Mouse (Mus musculus) ES-Bruce4 (cell line): ENCODE results near the gene Esrrg. TPM values are rescaled to one million over a fixed set of nuclear protein-coding genes. Genes with fewer than 3 reads are reported as not detected.

Experiments
- H3K27ac ChIP-seq: 2 replicates; pipeline ENCODE4 v1.5.1; 2012; ENCODE audit warnings: low read length, inconsistent platforms; ENCODE audit not compliant: insufficient read depth
- H3K27me3 ChIP-seq: 2 replicates; pipeline ENCODE4 v1.6.1; 2012; ENCODE audit warnings: mild to moderate bottlenecking, low read length, inconsistent platforms; ENCODE audit not compliant: control insufficient read depth, poor library complexity, insufficient read depth, severe bottlenecking
- H3K36me3 ChIP-seq: 2 replicates; pipeline ENCODE4 v1.6.1; 2012; ENCODE audit warnings: inconsistent platforms, mild to moderate bottlenecking, low read length, moderate library complexity; ENCODE audit not compliant: control insufficient read depth, poor library complexity, insufficient read depth, severe bottlenecking
- H3K4me1 ChIP-seq: one replicate; pipeline ENCODE4 v1.8.1; 2011; ENCODE audit warnings: low read length; ENCODE audit not compliant: control insufficient read depth, insufficient read depth
- H3K4me3 ChIP-seq: 2 replicates; pipeline ENCODE4 v1.5.1; 2011; ENCODE audit warnings: low read depth, mild to moderate bottlenecking, low read length
- H3K9ac ChIP-seq: 2 replicates; pipeline ENCODE4 v1.6.1; 2012; ENCODE audit warnings: low read depth, mild to moderate bottlenecking, inconsistent platforms; ENCODE audit not compliant: poor library complexity, severe bottlenecking
- H3K9me3 ChIP-seq: replicated peaks from 2 replicates; pipeline ENCODE4 v1.6.1; 2012; ENCODE audit warnings: mild to moderate bottlenecking, low read length, inconsistent platforms; ENCODE audit not compliant: control insufficient read depth, poor library complexity, insufficient read depth, severe bottlenecking
- CTCF ChIP-seq: IDR thresholded peaks from one replicate; pipeline ENCODE4 v1.8.1; 2011; ENCODE audit warnings: low read depth, low read length
- EP300 ChIP-seq: IDR thresholded peaks from 2 replicates; pipeline ENCODE4 v1.6.1; 2011; ENCODE audit warnings: low read depth, low read length; ENCODE audit not compliant: insufficient read depth
- POLR2A ChIP-seq: IDR thresholded peaks from one replicate; pipeline ENCODE4 v1.8.1; 2011; ENCODE audit warnings: low read length; ENCODE audit not compliant: insufficient read depth
- polyA plus RNA-seq: library from polyadenylated mRNA; stranded (reverse); fragments of >200 nt; gene quantifications from 2 replicates; pipeline ENCODE4 v1.2.4, GENCODE M21; 2011; ENCODE audit warnings: low read depth; ENCODE audit not compliant: missing spikeins, insufficient read depth, insufficient read length

Gene Esrrg
- polyA plus RNA-seq, 1 experiment: not detected

DNA sequence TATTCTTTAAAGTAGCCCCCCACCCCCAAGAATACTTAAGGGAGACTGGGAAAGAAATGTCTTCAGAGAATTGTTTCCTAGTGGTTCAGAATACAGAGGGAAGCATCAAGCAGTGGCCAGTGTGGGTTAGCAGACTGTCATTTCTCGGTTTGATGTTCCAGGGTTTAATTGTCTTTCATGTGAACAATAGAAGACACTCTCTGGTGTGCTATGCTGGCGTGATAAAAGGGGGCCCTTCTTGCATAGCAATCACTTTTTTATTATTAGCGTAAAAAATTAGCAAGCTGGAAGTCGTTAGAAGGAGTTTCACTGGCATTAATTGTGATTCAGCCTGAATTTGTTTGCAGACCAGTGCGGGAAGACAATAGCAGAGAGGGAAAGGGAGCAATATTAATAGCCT, 253.7 kb downstream of the Esrrg start:
- H3K9me3 ChIP-seq: no peaks in the 10 kb centered on the region

DNA sequence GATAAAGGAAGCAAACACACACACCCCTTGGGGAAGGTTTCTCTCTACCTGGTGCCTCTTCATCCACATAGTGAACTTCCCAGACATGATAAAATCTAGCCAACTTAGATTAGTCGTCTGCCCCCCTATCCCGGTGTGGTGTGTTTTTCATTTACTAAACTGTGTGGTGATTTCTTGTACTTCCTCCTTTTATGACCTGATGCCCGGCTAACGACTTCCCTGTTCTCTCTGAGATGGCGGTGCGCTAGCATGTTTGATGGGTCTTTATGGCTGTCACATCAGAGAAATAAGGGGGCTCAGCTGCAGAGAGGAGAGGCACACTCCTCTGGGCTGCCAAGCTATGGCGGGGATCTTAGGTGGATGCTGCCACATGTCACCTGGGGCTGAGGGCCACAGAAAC, 259.8 kb downstream of the Esrrg start:
- H3K36me3 ChIP-seq: no peaks in the 10 kb centered on the region
- H3K27ac ChIP-seq: no peak overlapping the region
- TF ChIP-seq EP300 (no peak), POLR2A (no peak), CTCF (no peak)
- no peak overlapping the region for H3K4me3 ChIP-seq
- H3K4me1 ChIP-seq: no peaks in the 10 kb centered on the region
- H3K9me3 ChIP-seq: no peaks in the 10 kb centered on the region
- H3K27me3 ChIP-seq: no peaks in the 10 kb centered on the region
- H3K9ac ChIP-seq: no peak overlapping the region

More for the DNA sequence above, 253.7 kb downstream of the Esrrg start:
- Histone ChIP-seq H3K9ac (no peak overlapping the region), H3K36me3 (no peaks in the 10 kb centered on the region), H3K4me3 (no peak overlapping the region), H3K4me1 (no peaks in the 10 kb centered on the region), H3K27me3 (no peaks in the 10 kb centered on the region), H3K27ac (no peak overlapping the region)
- no peak for TF ChIP-seq CTCF
- no peak for TF ChIP-seq POLR2A
- no peak for TF ChIP-seq EP300

DNA sequence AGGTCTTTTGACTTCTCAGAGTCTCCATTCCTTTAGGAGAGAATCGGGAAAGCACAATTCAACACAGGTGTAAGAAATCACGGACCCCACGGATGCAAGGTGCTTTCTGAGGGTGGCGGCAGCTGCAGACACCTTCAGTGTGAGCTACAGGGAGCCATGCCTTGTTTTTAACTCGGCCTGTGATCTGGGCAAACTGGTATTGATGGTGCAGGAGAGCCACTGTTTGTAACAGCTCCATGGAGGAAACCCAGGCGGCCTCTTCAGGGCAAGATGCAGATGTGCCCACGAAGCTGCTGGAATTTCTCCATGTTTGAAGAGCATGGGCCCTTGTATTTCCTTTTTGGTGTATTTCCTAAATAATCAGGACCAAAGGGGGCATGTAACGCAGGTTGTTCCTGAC, 263.6 kb downstream of the Esrrg start:
- Histone ChIP-seq H3K4me1 (no peaks in the 10 kb centered on the region), H3K9ac (no peak overlapping the region), H3K4me3 (no peak overlapping the region), H3K9me3 (no peaks in the 10 kb centered on the region), H3K27ac (no peak overlapping the region), H3K36me3 (no peaks in the 10 kb centered on the region), H3K27me3 (no peaks in the 10 kb centered on the region)
- TF ChIP-seq EP300 (no peak), CTCF (no peak), POLR2A (no peak)

DNA sequence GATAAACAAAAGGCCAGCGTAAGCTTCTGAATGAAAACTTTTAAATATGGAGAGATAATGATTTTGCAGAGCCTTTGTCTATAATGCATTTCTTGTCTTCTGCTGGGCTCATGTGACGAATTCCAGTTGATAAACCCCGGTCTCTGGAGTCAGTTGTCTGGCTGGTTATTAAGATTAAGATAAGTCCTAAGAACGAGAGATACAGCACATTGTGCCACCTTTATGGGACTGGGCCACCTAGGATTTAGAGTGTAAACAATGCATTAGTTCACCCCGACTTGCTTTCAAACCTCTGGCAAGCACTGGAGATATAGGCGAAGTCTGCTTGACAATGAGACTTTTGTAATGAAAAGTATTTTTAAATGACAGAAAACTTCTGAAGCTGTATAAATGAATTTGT, 264.2 kb downstream of the Esrrg start:
- Histone ChIP-seq H3K27ac (no peak overlapping the region), H3K36me3 (no peaks in the 10 kb centered on the region), H3K9ac (no peak overlapping the region), H3K9me3 (no peaks in the 10 kb centered on the region), H3K27me3 (0 out of 2 replicates have a peak, but pooled peaks cover 2% of the 10 kb centered on the region), H3K4me3 (no peak overlapping the region), H3K4me1 (no peaks in the 10 kb centered on the region)
- TF ChIP-seq EP300 (no peak), CTCF (no peak), POLR2A (no peak)

DNA sequence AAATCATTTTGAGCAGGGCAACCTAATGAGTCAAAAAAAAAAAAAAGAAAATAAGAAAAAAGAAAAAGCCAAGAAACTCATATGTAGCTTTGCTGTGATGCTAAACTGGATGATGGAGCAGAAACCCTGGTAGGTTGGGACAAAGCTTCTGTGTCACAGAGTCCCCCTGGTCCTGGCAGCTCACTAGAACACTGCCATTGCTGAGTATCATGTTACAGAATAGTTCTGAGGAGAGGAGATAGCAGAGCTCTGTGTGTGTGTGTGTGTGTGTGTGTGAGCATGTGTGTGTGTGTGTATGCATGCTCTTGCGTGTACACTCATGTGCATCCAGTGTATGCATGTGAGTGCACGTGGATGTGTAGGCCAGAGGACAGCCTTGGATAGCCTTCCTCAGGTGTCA, 265.2 kb downstream of the Esrrg start:
- H3K4me3 ChIP-seq: no peak overlapping the region
- no peak overlapping the region for H3K27ac ChIP-seq
- H3K9ac ChIP-seq: no peak overlapping the region
- no peaks in the 10 kb centered on the region for H3K36me3 ChIP-seq
- H3K4me1 ChIP-seq: no peaks in the 10 kb centered on the region
- 0 out of 2 replicates have a peak, but pooled peaks cover 2% of the 10 kb centered on the region for H3K27me3 ChIP-seq
- TF ChIP-seq CTCF: no peak
- TF ChIP-seq EP300: no peak
- no peak for TF ChIP-seq POLR2A
- no peaks in the 10 kb centered on the region for H3K9me3 ChIP-seq

DNA sequence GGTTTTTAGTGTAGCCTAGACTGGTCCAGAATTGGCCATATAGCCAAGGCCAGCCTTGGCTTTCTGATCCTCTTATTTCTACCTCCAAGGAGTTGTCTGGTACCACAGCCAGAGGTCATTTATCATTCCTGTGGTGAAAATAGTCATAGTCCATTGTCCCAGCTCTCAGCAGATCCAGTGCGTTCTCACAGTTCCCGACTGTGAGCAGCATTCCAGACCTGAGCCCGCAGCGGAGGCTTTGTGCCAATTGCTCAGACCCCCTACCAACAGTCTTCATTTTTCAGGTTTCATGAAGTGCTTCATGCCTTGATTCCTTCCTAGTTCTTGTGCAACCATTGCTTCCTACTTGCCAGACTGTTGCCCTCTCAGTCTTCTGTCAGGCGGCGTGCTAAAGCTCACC, 278.7 kb downstream of the Esrrg start:
- no peaks in the 10 kb centered on the region for H3K9me3 ChIP-seq
- no peak overlapping the region for H3K27ac ChIP-seq
- H3K9ac ChIP-seq: no peak overlapping the region
- H3K27me3 ChIP-seq: no peaks in the 10 kb centered on the region
- H3K4me3 ChIP-seq: no peak overlapping the region
- H3K4me1 ChIP-seq: no peaks in the 10 kb centered on the region
- TF ChIP-seq CTCF (no peak), EP300 (no peak), POLR2A (no peak)
- no peaks in the 10 kb centered on the region for H3K36me3 ChIP-seq
